Mouse (Mus musculus): ENCODE measurements around the gene Gm17542. TPM values are rescaled to one million over a fixed set of nuclear protein-coding genes. Genes with fewer than 3 reads are reported as not detected.
A peak's percentile ranks its signal among the peaks of the same experiment; 100 is the strongest.

The Gm17542 gene
- polyA plus RNA-seq, 1 experiment from 2014 or later = not detected

- Histone ChIP-seq H3K36me3 (no peaks in the 10 kb centered on the region), H3K27me3 (replicated peaks) (no peaks in the 10 kb centered on the region; the same call in 1 of the 2 replicates), H3K9ac (no peak overlapping the region), H3K27ac (no peak overlapping the region), H3K4me1 (replicated peaks) (peaks cover 3% of the 10 kb centered on the region; the same call in 1 of the 2 replicates), H3K4me3 (replicated peaks) (no peak overlapping the region), H3K9me3 (no peaks in the 10 kb centered on the region), H3K4me2 (replicated peaks) (no peak overlapping the region; the same call in 1 of the 2 replicates)
- 35% methylated on average over 15 of the region's 15 CpGs for WGBS
- 0 out of 2 replicates have a peak, but pooled peaks have one; percentile 43 for ATAC-seq
Measured at GRCm38 (mm10) chr10:58673278-58674061, 44.5 kb downstream of the Gm17542 start.

- no peak overlapping the region for H3K4me2 ChIP-seq (replicated peaks)
- H3K9ac ChIP-seq = no peak overlapping the region
- H3K9me3 ChIP-seq = no peaks in the 10 kb centered on the region
- peaks cover 3% of the 10 kb centered on the region; the same call in 1 of the 2 replicates for H3K4me1 ChIP-seq (replicated peaks)
- H3K27ac ChIP-seq = no peak overlapping the region
- no peaks in the 10 kb centered on the region for H3K36me3 ChIP-seq
- 72% methylated on average over 10 of the region's 10 CpGs for WGBS
- H3K27me3 ChIP-seq (replicated peaks) = no peaks in the 10 kb centered on the region; the same call in 1 of the 2 replicates
- H3K4me3 ChIP-seq (replicated peaks) = no peak overlapping the region
- ATAC-seq = no peak
Measured at GRCm38 (mm10) chr10:58672557-58673277, 45.3 kb downstream of the Gm17542 start.

GRCm38 (mm10) chr10:58663868-58664267 lies 54.1 kb downstream of the Gm17542 start:
- Histone ChIP-seq H3K4me1 (replicated peaks) (no peaks in the 10 kb centered on the region), H3K27ac (no peak overlapping the region), H3K9ac (no peak overlapping the region), H3K4me3 (replicated peaks) (no peak overlapping the region), H3K4me2 (replicated peaks) (no peak overlapping the region), H3K27me3 (replicated peaks) (no peaks in the 10 kb centered on the region), H3K9me3 (no peaks in the 10 kb centered on the region), H3K36me3 (no peaks in the 10 kb centered on the region)
- 84% methylated on average over 5 of the region's 5 CpGs for WGBS
- ATAC-seq = no peak

Other genes starting within 250 kb of the Gm17542 start
- gene Ccdc138, start 220.3 kb downstream of the Gm17542 start, polyA plus RNA-seq (2015; fragmentation: Nextera tagmentation; extraction: Ambion mirVana) = 6.9 and 7.3 TPM in 2 replicates
- gene Edar, start 42.6 kb downstream of the Gm17542 start, polyA plus RNA-seq (2015; fragmentation: Nextera tagmentation; extraction: Ambion mirVana) = 0.33 TPM in 2 replicates
- gene Sh3rf3, start 95.1 kb upstream of the Gm17542 start, polyA plus RNA-seq (2015; fragmentation: Nextera tagmentation; extraction: Ambion mirVana) = 0.43 and 0.57 TPM in 2 replicates

Measured in intestine, embryonic 15.5 days (tissue).